ENCODE assay signal across 14 mouse cellular contexts in the genomic region with DNA sequence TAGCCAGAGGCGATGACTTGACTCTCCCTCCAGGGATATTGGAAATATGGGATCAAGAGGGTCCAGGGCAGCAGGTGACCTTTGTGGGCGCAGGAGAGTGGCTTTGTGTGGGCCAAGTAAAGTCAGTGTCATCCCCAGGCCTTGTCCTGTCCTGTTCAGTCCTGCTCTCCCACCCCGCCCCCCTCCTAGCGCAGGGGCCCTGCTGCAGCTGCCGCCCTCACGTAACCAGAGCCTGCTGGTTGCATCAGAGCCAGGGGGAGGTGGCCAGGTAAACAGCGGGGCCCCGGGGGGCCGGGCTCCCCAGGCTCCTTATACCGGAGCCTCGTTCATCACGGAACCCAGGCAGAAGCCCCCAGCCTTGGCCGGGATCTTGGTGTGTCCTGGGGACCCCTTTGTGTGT. TPM values are rescaled to one million over a fixed set of nuclear protein-coding genes. Genes with fewer than 3 reads are reported as not detected.
DNase-seq lines count a peak whose midpoint lies in the region; ATAC-seq and TF ChIP-seq lines count a peak whose summit lies in the region.
"Had no signal": no experiment of that assay in that cellular context is flagged by ENCODE, and none has a peak within 500 bp of the region (broad histone marks: within the 10 kb centered on the region; RNA-seq: fewer than 3 reads in every experiment).

No protein-coding gene starts in this region.

- no peak overlapping the region for H3K4me3 ChIP-seq in gastrocnemius, adult 2 months
- no peak overlapping the region for H3K4me3 ChIP-seq in midbrain, embryonic 15.5 days
- H3K4me3 ChIP-seq in midbrain, embryonic 13.5 days (replicated peaks): no peak overlapping the region
- no peak overlapping the region for H3K4me3 ChIP-seq in limb, embryonic 10.5 days
- no peak overlapping the region for H3K4me3 ChIP-seq in stomach, embryonic 14.5 days (ENCODE audit: low read depth, low read length)
- H3K4me3 ChIP-seq: liver, embryonic 15.5 days; megakaryocyte, embryonic 14.5 days had no signal

- 15% methylated on average over 13 of the region's 13 CpGs for WGBS in midbrain, embryonic 15.5 days
- 19% methylated on average over 13 of the region's 13 CpGs for WGBS in midbrain, embryonic 13.5 days
- WGBS in limb, embryonic 10.5 days: 14% methylated on average over 13 of the region's 13 CpGs
- whole genome bisulfite sequencing in stomach, embryonic 14.5 days: 15% methylated on average over 13 of the region's 13 CpGs

- peak; percentile 67 for DNase-seq in gastrocnemius, adult 2 months
- no peak for DNase-seq in gastrocnemius, postnatal 25 days
- DNase-seq in limb, embryonic 10.5 days (ENCODE audit: low spot score): peak; percentile 54
- DNase-seq in frontal cortex, postnatal 36 days (ENCODE audit: low spot score in 2 of 2): no peak
- DNase-seq: cerebellum, adult 9-10 months; kidney, adult 11 months; layer of hippocampus, adult 9-11 months had no signal

- peaks cover 9% of the 10 kb centered on the region for H3K4me1 ChIP-seq in midbrain, embryonic 15.5 days
- H3K4me1 ChIP-seq in midbrain, embryonic 13.5 days (replicated peaks): peaks cover 8% of the 10 kb centered on the region; the same call in 1 of the 2 replicates
- H3K4me1 ChIP-seq in limb, embryonic 10.5 days: peaks cover 17% of the 10 kb centered on the region
- no peaks in the 10 kb centered on the region for H3K4me1 ChIP-seq in stomach, embryonic 14.5 days (ENCODE audit: control insufficient read depth, insufficient read depth, low read length)

- intact Hi-C loops in gastrocnemius, adult 2 months (cut with DNase I): no loop called here

- no peaks in the 10 kb centered on the region for H3K27me3 ChIP-seq in midbrain, embryonic 15.5 days (replicated peaks)
- H3K27me3 ChIP-seq in midbrain, embryonic 13.5 days: peaks cover 7% of the 10 kb centered on the region; the same call in 1 of the 2 replicates
- peaks cover 36% of the 10 kb centered on the region for H3K27me3 ChIP-seq in limb, embryonic 10.5 days (ENCODE audit: low read depth, poor library complexity, severe bottlenecking)
- H3K27me3 ChIP-seq in stomach, embryonic 14.5 days (ENCODE audit: control insufficient read depth, insufficient read depth, low read length): no peaks in the 10 kb centered on the region

- no peaks in the 10 kb centered on the region for H3K9me3 ChIP-seq in midbrain, embryonic 15.5 days
- no peaks in the 10 kb centered on the region for H3K9me3 ChIP-seq in midbrain, embryonic 13.5 days
- H3K9me3 ChIP-seq in limb, embryonic 10.5 days (replicated peaks): no peaks in the 10 kb centered on the region
- H3K9me3 ChIP-seq in stomach, embryonic 14.5 days (ENCODE audit: control insufficient read depth, low read depth, low read length): no peaks in the 10 kb centered on the region
- H3K9me3 ChIP-seq: liver, embryonic 15.5 days; megakaryocyte, embryonic 14.5 days had no signal

- peak; percentile 15; the same call in 1 of the 2 replicates for ATAC-seq in midbrain, embryonic 15.5 days (replicated peaks)
- ATAC-seq in midbrain, embryonic 13.5 days: no peak
- peak; percentile 23; the same call in 1 of the 2 replicates for ATAC-seq in stomach, embryonic 14.5 days (ENCODE audit: insufficient number of reproducible peaks, insufficient read depth, low FRiP score, low read depth)
- ATAC-seq in inflammation-experienced regulatory T-cells, adult 6 months: no peak

- no peak overlapping the region for H3K9ac ChIP-seq in midbrain, embryonic 15.5 days
- H3K9ac ChIP-seq in midbrain, embryonic 13.5 days (replicated peaks): no peak overlapping the region; the same call in 1 of the 2 replicates
- H3K9ac ChIP-seq in stomach, embryonic 14.5 days (replicated peaks; ENCODE audit: low read depth, low read length): no peak overlapping the region
- H3K9ac ChIP-seq: liver, embryonic 15.5 days had no signal

- peaks cover 10% of the 10 kb centered on the region for H3K36me3 ChIP-seq in midbrain, embryonic 15.5 days (replicated peaks)
- H3K36me3 ChIP-seq in midbrain, embryonic 13.5 days: peaks cover 21% of the 10 kb centered on the region
- peaks cover 24% of the 10 kb centered on the region for H3K36me3 ChIP-seq in limb, embryonic 10.5 days
- peaks cover 14% of the 10 kb centered on the region for H3K36me3 ChIP-seq in stomach, embryonic 14.5 days (ENCODE audit: control insufficient read depth, insufficient read depth, low read length)

- TF ChIP-seq CTCF in gastrocnemius, adult 2 months (IDR thresholded peaks at IDR 0.05): no peak

- H3K27ac ChIP-seq in gastrocnemius, adult 2 months: peak overlapping the region; percentile 10; the same call in 1 of the 2 replicates
- H3K27ac ChIP-seq in midbrain, embryonic 15.5 days: no peak overlapping the region
- H3K27ac ChIP-seq in midbrain, embryonic 13.5 days: no peak overlapping the region
- no peak overlapping the region for H3K27ac ChIP-seq in limb, embryonic 10.5 days
- no peak overlapping the region for H3K27ac ChIP-seq in stomach, embryonic 14.5 days (ENCODE audit: low read length)
- H3K27ac ChIP-seq: liver, embryonic 15.5 days had no signal

- no peak overlapping the region for H3K4me2 ChIP-seq in midbrain, embryonic 15.5 days
- no peak overlapping the region for H3K4me2 ChIP-seq in midbrain, embryonic 13.5 days (replicated peaks)
- H3K4me2 ChIP-seq in stomach, embryonic 14.5 days (replicated peaks; ENCODE audit: low read depth, low read length): no peak overlapping the region
- H3K4me2 ChIP-seq: heart, embryonic 11.5 days; liver, embryonic 15.5 days had no signal

RNA-seq across cellular contexts. Expression of a gene that starts 10.6 kb away (rescaled TPM):
- under 1 TPM; 0.31 to 0.56 TPM for total RNA-seq in gastrocnemius, adult 2 months (2021)
- total RNA-seq in gastrocnemius, postnatal 25 days (2021): under 1 TPM; 0.21 to 0.23 TPM
- 0.37 and 0.56 TPM in 2 replicates for polyA plus RNA-seq in midbrain, embryonic 15.5 days (2015; fragmentation: Nextera tagmentation; extraction: Ambion mirVana)
- 0.26 and 0.59 TPM in 2 replicates for polyA plus RNA-seq in midbrain, embryonic 13.5 days (2015; fragmentation: Nextera tagmentation; extraction: Ambion mirVana)
- polyA plus RNA-seq in limb, embryonic 10.5 days (2016; fragmentation: Nextera tagmentation; extraction: Ambion mirVana): 0.29 and 0.60 TPM in 2 replicates
- polyA plus RNA-seq in stomach, embryonic 14.5 days (2014; fragmentation: Nextera tagmentation; extraction: Ambion mirVana): 0.32 TPM in 1 of 2 replicates, not detected in the other
- polyA plus RNA-seq in inflammation-experienced regulatory T-cells, adult 6 months (2017; shearing (Covaris generic)): 1 to 10 TPM in 1 of 3 experiments, under 1 TPM in 2; 0.29 to 2.2 (median 0.36) TPM
- polyA plus RNA-seq: liver, embryonic 15.5 days had no signal

RNA-seq across cellular contexts. Expression of a gene that starts 10.9 kb away (rescaled TPM):
- 10 to 100 TPM; 11.6 to 14.8 TPM for total RNA-seq in gastrocnemius, adult 2 months (2021)
- 10 to 100 TPM; 14.6 to 16.6 TPM for total RNA-seq in gastrocnemius, postnatal 25 days (2021)
- 59.1 and 64.8 TPM in 2 replicates for polyA plus RNA-seq in midbrain, embryonic 15.5 days (2015; fragmentation: Nextera tagmentation; extraction: Ambion mirVana)
- polyA plus RNA-seq in midbrain, embryonic 13.5 days (2015; fragmentation: Nextera tagmentation; extraction: Ambion mirVana): 53.0 and 56.5 TPM in 2 replicates
- polyA plus RNA-seq in limb, embryonic 10.5 days (2016; fragmentation: Nextera tagmentation; extraction: Ambion mirVana): 45.3 and 49.8 TPM in 2 replicates
- 45.9 and 57.4 TPM in 2 replicates for polyA plus RNA-seq in stomach, embryonic 14.5 days (2014; fragmentation: Nextera tagmentation; extraction: Ambion mirVana)
- 10 to 100 TPM; 83.2 to 86.8 (median 86.6) TPM for polyA plus RNA-seq in inflammation-experienced regulatory T-cells, adult 6 months (2017; shearing (Covaris generic))

RNA-seq across cellular contexts. Expression of a gene that starts 11.2 kb away (rescaled TPM):
- total RNA-seq in gastrocnemius, adult 2 months (2021): 10 to 100 TPM in 1 of 2 experiments, 1 to 10 TPM in 1; 7.5 to 10.7 TPM
- 1 to 10 TPM; 7.3 to 7.7 TPM for total RNA-seq in gastrocnemius, postnatal 25 days (2021)
- 13.4 and 14.2 TPM in 2 replicates for polyA plus RNA-seq in midbrain, embryonic 15.5 days (2015; fragmentation: Nextera tagmentation; extraction: Ambion mirVana)
- polyA plus RNA-seq in midbrain, embryonic 13.5 days (2015; fragmentation: Nextera tagmentation; extraction: Ambion mirVana): 12.5 and 13.4 TPM in 2 replicates
- 20.1 and 27.9 TPM in 2 replicates for polyA plus RNA-seq in limb, embryonic 10.5 days (2016; fragmentation: Nextera tagmentation; extraction: Ambion mirVana)
- polyA plus RNA-seq in stomach, embryonic 14.5 days (2014; fragmentation: Nextera tagmentation; extraction: Ambion mirVana): 12.1 and 20.0 TPM in 2 replicates
- polyA plus RNA-seq in inflammation-experienced regulatory T-cells, adult 6 months (2017; shearing (Covaris generic)): 10 to 100 TPM; 36.6 to 71.1 (median 66.0) TPM

RNA-seq across cellular contexts. Expression of a gene that starts 19.0 kb away (rescaled TPM):
- 1 to 10 TPM; 4.3 to 6.5 TPM for total RNA-seq in gastrocnemius, adult 2 months (2021)
- 1 to 10 TPM; 3.9 to 4.3 TPM for total RNA-seq in gastrocnemius, postnatal 25 days (2021)
- 36.7 and 39.1 TPM in 2 replicates for polyA plus RNA-seq in midbrain, embryonic 15.5 days (2015; fragmentation: Nextera tagmentation; extraction: Ambion mirVana)
- polyA plus RNA-seq in midbrain, embryonic 13.5 days (2015; fragmentation: Nextera tagmentation; extraction: Ambion mirVana): 27.2 and 30.4 TPM in 2 replicates
- polyA plus RNA-seq in limb, embryonic 10.5 days (2016; fragmentation: Nextera tagmentation; extraction: Ambion mirVana): 29.6 and 35.9 TPM in 2 replicates
- 28.5 and 29.1 TPM in 2 replicates for polyA plus RNA-seq in stomach, embryonic 14.5 days (2014; fragmentation: Nextera tagmentation; extraction: Ambion mirVana)
- 10 to 100 TPM; 37.8 to 49.3 (median 40.1) TPM for polyA plus RNA-seq in inflammation-experienced regulatory T-cells, adult 6 months (2017; shearing (Covaris generic))

RNA-seq across cellular contexts. Expression of a gene that starts 22.0 kb away (rescaled TPM):
- total RNA-seq in gastrocnemius, adult 2 months (2021): 10 to 100 TPM; 81.1 to 86.2 TPM
- total RNA-seq in gastrocnemius, postnatal 25 days (2021): 10 to 100 TPM; 68.1 to 72.3 TPM
- 60.9 and 62.0 TPM in 2 replicates for polyA plus RNA-seq in midbrain, embryonic 15.5 days (2015; fragmentation: Nextera tagmentation; extraction: Ambion mirVana)
- 44.6 and 49.5 TPM in 2 replicates for polyA plus RNA-seq in midbrain, embryonic 13.5 days (2015; fragmentation: Nextera tagmentation; extraction: Ambion mirVana)
- 79.8 and 85.0 TPM in 2 replicates for polyA plus RNA-seq in limb, embryonic 10.5 days (2016; fragmentation: Nextera tagmentation; extraction: Ambion mirVana)
- polyA plus RNA-seq in stomach, embryonic 14.5 days (2014; fragmentation: Nextera tagmentation; extraction: Ambion mirVana): 45.3 and 49.4 TPM in 2 replicates
- 10 to 100 TPM; 20.8 to 30.3 (median 23.3) TPM for polyA plus RNA-seq in inflammation-experienced regulatory T-cells, adult 6 months (2017; shearing (Covaris generic))

Comparison
In these comparisons a context has a peak if more than half of its experiments do, and no peak if none do; other contexts are left out.
1. DNase-seq: peak in gastrocnemius, adult 2 months (single experiment) and limb, embryonic 10.5 days (single experiment); none in gastrocnemius, postnatal 25 days (single experiment) and frontal cortex, postnatal 36 days (0 of 2).
2. ATAC-seq: peak in midbrain, embryonic 15.5 days (single experiment) and stomach, embryonic 14.5 days (single experiment); none in midbrain, embryonic 13.5 days (single experiment) and inflammation-experienced regulatory T-cells, adult 6 months (single experiment).